Mouse (Mus musculus) liver, adult 2 months (tissue): ENCODE results near the gene Homer2.

Source experiments
- CTCF ChIP-seq: fragments of 200-500 bp; IDR thresholded peaks from 2 replicates; pipeline ENCODE4 v1.5.1; 2011; ENCODE audit warnings: low read depth, low read length, control low read depth
- POLR2A ChIP-seq: fragments of 200-500 bp; IDR thresholded peaks from 2 replicates; pipeline ENCODE4 v1.6.1; 2011; ENCODE audit warnings: low read length, control low read depth; ENCODE audit not compliant: insufficient read depth; ENCODE audit errors: extremely low read depth

DNA sequence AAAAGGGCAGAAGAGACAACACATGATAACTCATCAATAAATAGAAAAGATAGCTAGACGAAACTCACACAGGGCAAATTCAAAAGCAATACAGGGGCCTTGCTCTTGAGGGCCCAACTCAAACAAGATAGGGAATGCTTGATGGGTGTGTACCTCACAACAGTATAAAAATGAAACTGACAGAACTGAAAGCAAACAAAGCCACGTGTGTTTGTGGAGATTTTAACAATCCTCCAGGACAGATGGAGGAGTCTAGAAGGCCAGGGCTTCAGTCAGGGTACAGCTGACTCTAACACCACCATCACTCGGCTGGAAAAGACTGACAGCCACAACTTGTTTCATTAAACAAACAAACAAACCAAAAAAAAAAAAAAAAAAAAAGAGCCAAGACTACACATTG, 44.3 kb downstream of the Homer2 start:
- TF ChIP-seq POLR2A (no peak), CTCF (no peak)
